Mouse (Mus musculus) lung, adult 2 months (tissue): ENCODE results near the gene Dhx8. TPM values are rescaled to one million over a fixed set of nuclear protein-coding genes. Genes with fewer than 3 reads are reported as not detected.

Source experiments
- DNase-seq: peaks from one replicate; pipeline ENCODE4 v3.0.0; 2022
- H3K4me1 ChIP-seq: fragments of 200-500 bp; 2 replicates; pipeline ENCODE4 v1.6.1; 2011; ENCODE audit warnings: low read length; ENCODE audit not compliant: control insufficient read depth, insufficient read depth
- H3K4me3 ChIP-seq: fragments of 200-500 bp; replicated peaks from 2 replicates; pipeline ENCODE3; 2011; ENCODE audit warnings: low read depth, mild to moderate bottlenecking, control low read depth, low read length; ENCODE audit errors: extremely low read depth
- CTCF ChIP-seq: fragments of 200-500 bp; IDR thresholded peaks from 2 replicates; pipeline ENCODE4 v1.5.1; 2011; ENCODE audit warnings: mild to moderate bottlenecking, low read length, control low read depth; ENCODE audit not compliant: insufficient read depth
- POLR2A ChIP-seq: fragments of 200-500 bp; IDR thresholded peaks from 2 replicates; pipeline ENCODE4 v1.6.1; 2011; ENCODE audit warnings: low read depth, mild to moderate bottlenecking, control low read depth, low read length, borderline replicate concordance; ENCODE audit errors: extremely low read depth
- WGBS: fragments of 180-500 bp; shearing (Covaris S2); methylation state at CpG from one replicate; pipeline ENCODE4 v1.1.7; 2018; 5-methylcytosine and 5-hydroxymethylcytosine counted together
- polyA plus RNA-seq: library from polyadenylated mRNA; depleted of rRNA; stranded (reverse); fragments of >200 nt; gene quantifications from 2 replicates; pipeline ENCODE4 v1.2.3, GENCODE M21; 2012

Dhx8 gene
- polyA plus RNA-seq, 1 experiment: 13.1 TPM

GRCm38 (mm10) chr11:101770266-101770665, 37.5 kb downstream of the Dhx8 start:
- DNase-seq: no peak
- Histone ChIP-seq H3K4me1 (no peaks in the 10 kb centered on the region), H3K4me3 (no peak overlapping the region)
- 90% methylated on average over 12 of the region's 12 CpGs for WGBS
- TF ChIP-seq CTCF (no peak), POLR2A (no peak)

GRCm38 (mm10) chr11:101772027-101772426, 39.3 kb downstream of the Dhx8 start:
- no peak for TF ChIP-seq CTCF
- no peak for TF ChIP-seq POLR2A
- WGBS: 11% methylated on average over 5 of the region's 5 CpGs
- Histone ChIP-seq H3K4me1 (no peaks in the 10 kb centered on the region), H3K4me3 (no peak overlapping the region)
- no peak for DNase-seq

- H3K4me1 ChIP-seq: no peaks in the 10 kb centered on the region
- peak; percentile 46 for DNase-seq
- TF ChIP-seq CTCF (no peak), POLR2A (no peak)
- no peak overlapping the region for H3K4me3 ChIP-seq
- WGBS: 2% methylated on average over 16 of the region's 16 CpGs
Observed at GRCm38 (mm10) chr11:101772449-101772848, 39.7 kb downstream of the Dhx8 start.

- no peak overlapping the region for H3K4me3 ChIP-seq
- no peak for TF ChIP-seq CTCF
- TF ChIP-seq POLR2A: no peak
- no peaks in the 10 kb centered on the region for H3K4me1 ChIP-seq
- 74% methylated on average over 4 of the region's 4 CpGs for WGBS
- DNase-seq: no peak
Observed at GRCm38 (mm10) chr11:101776846-101777245, 44.1 kb downstream of the Dhx8 start.

- no peak for DNase-seq
- TF ChIP-seq POLR2A (no peak), CTCF (no peak)
- WGBS: 67% methylated on average over 1 of the region's 1 CpGs
- Histone ChIP-seq H3K4me1 (peaks cover 5% of the 10 kb centered on the region), H3K4me3 (no peak overlapping the region)
Observed at GRCm38 (mm10) chr11:101783135-101783534, 50.4 kb downstream of the Dhx8 start.

GRCm38 (mm10) chr11:101783584-101783983, 50.9 kb downstream of the Dhx8 start:
- no peak for TF ChIP-seq CTCF
- TF ChIP-seq POLR2A: no peak
- peaks cover 5% of the 10 kb centered on the region for H3K4me1 ChIP-seq
- H3K4me3 ChIP-seq: no peak overlapping the region
- WGBS: 28% methylated on average over 9 of the region's 9 CpGs
- DNase-seq: no peak

- no peak for DNase-seq
- peaks cover 5% of the 10 kb centered on the region for H3K4me1 ChIP-seq
- TF ChIP-seq CTCF (no peak), POLR2A (no peak)
- 8% methylated on average over 19 of the region's 19 CpGs for WGBS
- H3K4me3 ChIP-seq: no peak overlapping the region
Observed at GRCm38 (mm10) chr11:101784072-101784471, 51.4 kb downstream of the Dhx8 start.

GRCm38 (mm10) chr11:101784488-101785142, 51.9 kb downstream of the Dhx8 start:
- peak overlapping the region; percentile 52 for H3K4me3 ChIP-seq
- TF ChIP-seq POLR2A: no peak
- WGBS: under 1% methylated on average over 66 of the region's 67 CpGs
- no peak for DNase-seq
- H3K4me1 ChIP-seq: peaks cover 5% of the 10 kb centered on the region

- Histone ChIP-seq H3K4me1 (peaks cover 5% of the 10 kb centered on the region), H3K4me3 (peak within 1 kb of the TSS; percentile 52)
- TF ChIP-seq POLR2A: no peak
- TF ChIP-seq CTCF: no peak
- under 1% methylated on average over 35 of the region's 35 CpGs for WGBS
- DNase-seq: peak; percentile 63
Observed at GRCm38 (mm10) chr11:101785143-101785851, 52.6 kb downstream of the Dhx8 start, which contains the start of gene Etv4. Etv4 (minus strand) TSS chr11:101785371.

GRCm38 (mm10) chr11:101785852-101786205, 53.1 kb downstream of the Dhx8 start:
- H3K4me3 ChIP-seq: no peak overlapping the region
- H3K4me1 ChIP-seq: peaks cover 5% of the 10 kb centered on the region
- 8% methylated on average over 7 of the region's 7 CpGs for WGBS
- DNase-seq: no peak
- TF ChIP-seq CTCF (no peak), POLR2A (no peak)
